Mouse (Mus musculus): Measurements from ENCODE around the gene Olfr1025-ps1. TPM values are rescaled to one million over a fixed set of nuclear protein-coding genes. Genes with fewer than 3 reads are reported as not detected.

Gene Olfr1025-ps1
- not detected in 2 replicates for polyA plus RNA-seq (2015; fragmentation: Nextera tagmentation; extraction: Ambion mirVana)

DNA sequence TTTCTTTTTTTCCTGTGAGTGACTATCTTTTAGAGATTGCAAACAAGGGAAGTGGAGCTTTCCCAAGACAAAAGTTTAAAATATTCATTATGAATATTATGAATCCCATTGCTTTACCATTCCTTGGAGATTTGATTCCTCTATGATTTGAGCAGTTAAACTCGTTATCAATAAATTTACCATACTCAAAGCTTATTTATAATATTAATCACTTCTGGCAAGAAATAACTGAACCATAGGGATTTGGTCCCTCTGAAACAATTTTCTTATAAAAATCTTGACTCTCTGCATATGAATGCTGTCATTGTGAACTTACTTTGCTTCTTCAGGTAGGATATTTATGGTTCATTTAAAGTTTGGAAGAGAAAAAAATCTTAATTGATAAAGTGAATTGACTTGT lies at the start of gene Olfr1025-ps1:
Olfr1025-ps1 (plus strand) TSS at position 301 of the 400 bp plus-strand sequence.
- no peak within 1 kb of the TSS for H3K27ac ChIP-seq (ENCODE audit: low read depth, low read length)
- H3K36me3 ChIP-seq (ENCODE audit: control insufficient read depth, insufficient read depth) = no peaks in the 10 kb centered on the region
- 48% methylated on average over 1 of the region's 1 CpGs for whole genome bisulfite sequencing
- no peaks in the 10 kb centered on the region for H3K27me3 ChIP-seq (replicated peaks; ENCODE audit: control insufficient read depth, insufficient read depth, low read length)
- H3K4me2 ChIP-seq (replicated peaks; ENCODE audit: low read depth) = no peak within 1 kb of the TSS
- TF ChIP-seq CTCF (IDR thresholded peaks at IDR 0.05; ENCODE audit: low read depth) = no peak
- no peak within 1 kb of the TSS for H3K9ac ChIP-seq (ENCODE audit: low read depth, low read length)
- no peaks in the 10 kb centered on the region for H3K4me1 ChIP-seq (replicated peaks; ENCODE audit: control insufficient read depth, insufficient read depth, low read length)
- no peaks in the 10 kb centered on the region for H3K9me3 ChIP-seq (ENCODE audit: control insufficient read depth)
- no peak within 1 kb of the TSS for H3K4me3 ChIP-seq (ENCODE audit: low read depth, low read length)
- ATAC-seq = no peak

DNA sequence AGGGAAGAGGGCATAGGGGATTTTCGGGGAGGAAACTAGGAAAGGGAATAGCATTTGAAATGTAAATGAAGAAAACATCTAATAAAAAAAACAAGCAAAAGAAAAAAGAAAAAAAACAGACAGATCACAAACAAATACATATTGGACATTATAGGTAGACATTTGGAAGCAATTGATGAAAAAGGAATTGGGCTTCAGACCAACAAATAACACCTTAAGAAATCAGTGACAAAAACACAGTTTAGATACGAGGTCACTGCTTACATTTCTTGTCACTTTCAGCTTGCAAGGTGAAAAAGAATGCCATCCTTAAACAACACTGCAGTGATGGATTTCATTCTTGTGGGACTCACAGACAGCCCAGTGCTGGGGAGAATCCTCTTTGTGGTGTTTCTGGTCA lies 46.7 kb upstream of the Olfr1025-ps1 start, which contains the start of gene Olfr1022:
Olfr1022 (plus strand) TSS at position 301 of the 400 bp plus-strand sequence.
- H3K36me3 ChIP-seq (ENCODE audit: control insufficient read depth, insufficient read depth) = no peaks in the 10 kb centered on the region
- H3K27ac ChIP-seq (ENCODE audit: low read depth, low read length) = no peak within 1 kb of the TSS
- 46% methylated on average over 2 of the region's 2 CpGs for WGBS
- H3K9ac ChIP-seq (ENCODE audit: low read depth, low read length) = no peak within 1 kb of the TSS
- ATAC-seq = no peak
- H3K9me3 ChIP-seq (ENCODE audit: control insufficient read depth) = no peaks in the 10 kb centered on the region
- no peak within 1 kb of the TSS for H3K4me3 ChIP-seq (ENCODE audit: low read depth, low read length)
- TF ChIP-seq CTCF (IDR thresholded peaks at IDR 0.05; ENCODE audit: low read depth) = no peak
- no peak within 1 kb of the TSS for H3K4me2 ChIP-seq (replicated peaks; ENCODE audit: low read depth)
- H3K27me3 ChIP-seq (replicated peaks; ENCODE audit: control insufficient read depth, insufficient read depth, low read length) = no peaks in the 10 kb centered on the region
- H3K4me1 ChIP-seq (replicated peaks; ENCODE audit: control insufficient read depth, insufficient read depth, low read length) = no peaks in the 10 kb centered on the region

GRCm38 (mm10) chr2:85885340-85885739 lies 29.7 kb upstream of the Olfr1025-ps1 start, which contains the start of gene Olfr1023:
TSS of gene Olfr1023 (plus strand) at chr2:85885640.
- 70% methylated on average over 2 of the region's 2 CpGs for whole genome bisulfite sequencing
- no peak for ATAC-seq

GRCm38 (mm10) chr2:85904952-85905351 lies 10.0 kb upstream of the Olfr1025-ps1 start, which contains the start of gene Olfr1024:
TSS of gene Olfr1024 (minus strand) at chr2:85905052.
- no peak for ATAC-seq
- Histone ChIP-seq H3K4me3 (ENCODE audit: low read depth, low read length) (no peak within 1 kb of the TSS), H3K9me3 (ENCODE audit: control insufficient read depth) (no peaks in the 10 kb centered on the region), H3K27ac (ENCODE audit: low read depth, low read length) (no peak within 1 kb of the TSS), H3K4me2 (replicated peaks; ENCODE audit: low read depth) (no peak within 1 kb of the TSS), H3K4me1 (replicated peaks; ENCODE audit: control insufficient read depth, insufficient read depth, low read length) (no peaks in the 10 kb centered on the region), H3K36me3 (ENCODE audit: control insufficient read depth, insufficient read depth) (no peaks in the 10 kb centered on the region), H3K9ac (ENCODE audit: low read depth, low read length) (no peak within 1 kb of the TSS), H3K27me3 (replicated peaks; ENCODE audit: control insufficient read depth, insufficient read depth, low read length) (no peaks in the 10 kb centered on the region)
- WGBS = 88% methylated on average over 3 of the region's 3 CpGs
- TF ChIP-seq CTCF (IDR thresholded peaks at IDR 0.05; ENCODE audit: low read depth) = no peak

More at GRCm38 (mm10) chr2:85885340-85885739, 29.7 kb upstream of the Olfr1025-ps1 start, which contains the start of gene Olfr1023:
- no peaks in the 10 kb centered on the region for H3K36me3 ChIP-seq (ENCODE audit: control insufficient read depth, insufficient read depth)
- no peak within 1 kb of the TSS for H3K27ac ChIP-seq (ENCODE audit: low read depth, low read length)
- no peak for TF ChIP-seq CTCF (IDR thresholded peaks at IDR 0.05; ENCODE audit: low read depth)
- H3K27me3 ChIP-seq (replicated peaks; ENCODE audit: control insufficient read depth, insufficient read depth, low read length) = no peaks in the 10 kb centered on the region
- H3K4me1 ChIP-seq (replicated peaks; ENCODE audit: control insufficient read depth, insufficient read depth, low read length) = no peaks in the 10 kb centered on the region
- no peaks in the 10 kb centered on the region for H3K9me3 ChIP-seq (ENCODE audit: control insufficient read depth)
- H3K4me3 ChIP-seq (ENCODE audit: low read depth, low read length) = no peak within 1 kb of the TSS
- no peak within 1 kb of the TSS for H3K9ac ChIP-seq (ENCODE audit: low read depth, low read length)
- no peak within 1 kb of the TSS for H3K4me2 ChIP-seq (replicated peaks; ENCODE audit: low read depth)

GRCm38 (mm10) chr2:85913197-85913596 lies 1.8 kb upstream of the Olfr1025-ps1 start:
- Histone ChIP-seq H3K36me3 (ENCODE audit: control insufficient read depth, insufficient read depth) (no peaks in the 10 kb centered on the region), H3K27ac (ENCODE audit: low read depth, low read length) (no peak overlapping the region), H3K9ac (ENCODE audit: low read depth, low read length) (no peak overlapping the region), H3K4me1 (replicated peaks; ENCODE audit: control insufficient read depth, insufficient read depth, low read length) (no peaks in the 10 kb centered on the region), H3K27me3 (replicated peaks; ENCODE audit: control insufficient read depth, insufficient read depth, low read length) (no peaks in the 10 kb centered on the region), H3K4me3 (ENCODE audit: low read depth, low read length) (no peak overlapping the region), H3K4me2 (replicated peaks; ENCODE audit: low read depth) (no peak overlapping the region), H3K9me3 (ENCODE audit: control insufficient read depth) (no peaks in the 10 kb centered on the region)
- ATAC-seq = no peak
- TF ChIP-seq CTCF (IDR thresholded peaks at IDR 0.05; ENCODE audit: low read depth) = no peak

GRCm38 (mm10) chr2:85921258-85921657 lies 6.3 kb downstream of the Olfr1025-ps1 start, which contains the start of gene Olfr1026:
TSS of gene Olfr1026 (plus strand) at chr2:85921558.
- Histone ChIP-seq H3K27ac (ENCODE audit: low read depth, low read length) (no peak within 1 kb of the TSS), H3K9me3 (ENCODE audit: control insufficient read depth) (no peaks in the 10 kb centered on the region), H3K4me3 (ENCODE audit: low read depth, low read length) (no peak within 1 kb of the TSS), H3K4me1 (replicated peaks; ENCODE audit: control insufficient read depth, insufficient read depth, low read length) (no peaks in the 10 kb centered on the region), H3K27me3 (replicated peaks; ENCODE audit: control insufficient read depth, insufficient read depth, low read length) (no peaks in the 10 kb centered on the region), H3K36me3 (ENCODE audit: control insufficient read depth, insufficient read depth) (no peaks in the 10 kb centered on the region), H3K4me2 (replicated peaks; ENCODE audit: low read depth) (no peak within 1 kb of the TSS), H3K9ac (ENCODE audit: low read depth, low read length) (no peak within 1 kb of the TSS)
- no peak for TF ChIP-seq CTCF (IDR thresholded peaks at IDR 0.05; ENCODE audit: low read depth)
- no peak for ATAC-seq
- 88% methylated on average over 3 of the region's 3 CpGs for WGBS

Data from intestine, postnatal 0 days (tissue).